Mouse (Mus musculus) gastrocnemius, postnatal 4 days (tissue): ENCODE measurements around the gene Wdr90. TPM values are rescaled to one million over a fixed set of nuclear protein-coding genes. Genes with fewer than 3 reads are reported as not detected.
"Not testable (repeated sequence)": the region's sequence is repeated elsewhere in the genome, so short reads cannot be mapped to it uniquely, and the experiment has no call there.

Experiments
- DNase-seq, 2 experiments: peaks; one replicate each; pipeline ENCODE4 v3.0.0; 2021 to 2022; ENCODE audit warnings: low spot score in 2 of 2, mixed read lengths in 2 of 2
- microRNA-seq: library from miRNA; unstranded; fragments of <30 nt; microRNA quantifications from one replicate; pipeline ENCODE4 v1.2.0, GENCODE M21; 2021
- total RNA-seq, 2 experiments: library from RNA; stranded (reverse); gene quantifications; 2 replicates each; pipeline ENCODE4 v1.2.3; 2021

The Wdr90 gene
- total RNA-seq, 2 experiments from 2014 or later: 11.7 to 12.0 TPM

- DNase-seq: no peak
These were observed 51.5 kb downstream of the Wdr90 start for GRCm38 (mm10) chr17:25809606-25810340.

GRCm38 (mm10) chr17:25808789-25809605, 52.3 kb downstream of the Wdr90 start, which contains the start of gene Fbxl16:
Gene Fbxl16 (plus strand): TSS chr17:25809085.
- peak in 1 of 2 experiments; percentile 58 for DNase-seq

GRCm38 (mm10) chr17:25808028-25808427, 53.3 kb downstream of the Wdr90 start:
- no peak for DNase-seq

- not testable (repeated sequence) for DNase-seq
These were observed 53.8 kb downstream of the Wdr90 start for GRCm38 (mm10) chr17:25807452-25807851.

- DNase-seq: no peak
These were observed 54.8 kb downstream of the Wdr90 start for GRCm38 (mm10) chr17:25806507-25806906.

GRCm38 (mm10) chr17:25802825-25803517, 58.3 kb downstream of the Wdr90 start:
- DNase-seq: no peak

GRCm38 (mm10) chr17:25801029-25801428, 60.3 kb downstream of the Wdr90 start:
- DNase-seq: no peak

- DNase-seq: peak; percentile 84 to 90
These were observed 64.3 kb downstream of the Wdr90 start, which contains the start of gene Metrn for GRCm38 (mm10) chr17:25796951-25797369. Gene Metrn (minus strand): TSS chr17:25797136.

GRCm38 (mm10) chr17:25796211-25796771, 65.0 kb downstream of the Wdr90 start:
- DNase-seq: peak in 1 of 2 experiments; percentile 41

GRCm38 (mm10) chr17:25795609-25796092, 65.7 kb downstream of the Wdr90 start, which contains the start of gene AC134908.4:
Gene AC134908.4 (minus strand): TSS chr17:25795659.
- DNase-seq: no peak

GRCm38 (mm10) chr17:25794998-25795397, 66.3 kb downstream of the Wdr90 start:
- DNase-seq: no peak

Small RNA genes lying within 50 kb of the gene (microRNA-seq; reads per million reads assigned to microRNA genes)
- 1.5 reads per million for gene Mir3082

Other genes starting within 250 kb of the Wdr90 start
- gene Gng13, start 144.3 kb downstream of the Wdr90 start, total RNA-seq: not detected
- 1 to 10 TPM; 7.7 to 8.6 TPM for gene Chtf18, start 134.1 kb downstream of the Wdr90 start, total RNA-seq
- gene Rpusd1, start 133.8 kb downstream of the Wdr90 start, total RNA-seq: 1 to 10 TPM; 7.9 to 8.1 TPM
- not detected for gene Mslnl, start 125.5 kb downstream of the Wdr90 start, total RNA-seq
- under 1 TPM; 0.44 to 0.49 TPM for gene Msln, start 107.1 kb downstream of the Wdr90 start, total RNA-seq
- 10 to 100 TPM; 29.0 to 31.3 TPM for gene Narfl, start 87.7 kb downstream of the Wdr90 start, total RNA-seq
- 10 to 100 TPM; 31.3 to 32.5 TPM for gene Haghl, start 75.8 kb downstream of the Wdr90 start, total RNA-seq
- gene Ccdc78, start 74.9 kb downstream of the Wdr90 start, total RNA-seq: not detected
- 10 to 100 TPM; 45.6 to 45.8 TPM for gene Fam173a, start 68.6 kb downstream of the Wdr90 start, total RNA-seq
- under 1 TPM in 1 of 2 experiments, not detected in 1; 0.75 TPM for gene AC134908.4, start 65.8 kb downstream of the Wdr90 start, total RNA-seq
- 10 to 100 TPM; 46.3 to 51.6 TPM for gene Metrn, start 64.4 kb downstream of the Wdr90 start, total RNA-seq
- gene Fbxl16, start 52.4 kb downstream of the Wdr90 start, total RNA-seq: 1 to 10 TPM; 1.4 to 2.0 TPM
- 10 to 100 TPM; 12.2 to 13.7 TPM for gene Wdr24, start 37.9 kb downstream of the Wdr90 start, total RNA-seq
- gene Jmjd8, start 32.6 kb downstream of the Wdr90 start, total RNA-seq: 10 to 100 TPM; 31.6 to 32.4 TPM
- 100 to 1,000 TPM; 116 to 134 TPM for gene Stub1, start 28.1 kb downstream of the Wdr90 start, total RNA-seq
- 1 to 10 TPM; 7.6 to 10.0 TPM for gene Rhbdl1, start 24.2 kb downstream of the Wdr90 start, total RNA-seq
- 1 to 10 TPM; 5.4 to 7.6 TPM for gene Gm20683, start 19.7 kb downstream of the Wdr90 start, total RNA-seq
- 10 to 100 TPM; 34.9 to 41.5 TPM for gene Rhot2, start 16.6 kb downstream of the Wdr90 start, total RNA-seq
- gene Mcrip2, start 7.3 kb upstream of the Wdr90 start, total RNA-seq: 10 to 100 TPM; 46.1 to 48.6 TPM
- gene Mettl26, start 13.6 kb upstream of the Wdr90 start, total RNA-seq: 10 to 100 TPM; 20.0 to 21.3 TPM
- 1 to 10 TPM in 1 of 2 experiments, under 1 TPM in 1; 0.88 to 1.4 TPM for gene Wfikkn1, start 19.4 kb upstream of the Wdr90 start, total RNA-seq
- 10 to 100 TPM; 15.1 to 17.2 TPM for gene Rab40c, start 58.2 kb upstream of the Wdr90 start, total RNA-seq
- 10 to 100 TPM; 46.7 to 50.8 TPM for gene Pigq, start 83.4 kb upstream of the Wdr90 start, total RNA-seq
- gene Nhlrc4, start 83.5 kb upstream of the Wdr90 start, total RNA-seq: not detected
- not detected for gene A930017K11Rik, start 91.1 kb upstream of the Wdr90 start, total RNA-seq
- 10 to 100 TPM; 14.2 to 14.5 TPM for gene Capn15, start 124.3 kb upstream of the Wdr90 start, total RNA-seq
- 10 to 100 TPM; 36.8 to 41.4 TPM for gene Rab11fip3, start 208.1 kb upstream of the Wdr90 start, total RNA-seq
- gene Decr2, start 228.8 kb upstream of the Wdr90 start, total RNA-seq: 10 to 100 TPM in 1 of 2 experiments, 1 to 10 TPM in 1; 9.2 to 12.9 TPM
- gene Nme4, start 234.1 kb upstream of the Wdr90 start, total RNA-seq: 10 to 100 TPM; 13.5 to 18.3 TPM